Mouse (Mus musculus) kidney, postnatal 10 days (tissue): ENCODE results near the gene Olfr600.
"Not testable (repeated sequence)": the region's sequence is repeated elsewhere in the genome, so short reads cannot be mapped to it uniquely, and the experiment has no call there.

ENCODE experiments used
- DNase-seq: peaks from one replicate; pipeline ENCODE4 v3.0.0; 2021; ENCODE audit warnings: mixed read lengths

The Olfr600 gene

GRCm38 (mm10) chr7:103349569-103349968, at the start of gene Olfr600:
Olfr600 (minus strand) TSS chr7:103349669.
- DNase-seq, result no peak

DNA sequence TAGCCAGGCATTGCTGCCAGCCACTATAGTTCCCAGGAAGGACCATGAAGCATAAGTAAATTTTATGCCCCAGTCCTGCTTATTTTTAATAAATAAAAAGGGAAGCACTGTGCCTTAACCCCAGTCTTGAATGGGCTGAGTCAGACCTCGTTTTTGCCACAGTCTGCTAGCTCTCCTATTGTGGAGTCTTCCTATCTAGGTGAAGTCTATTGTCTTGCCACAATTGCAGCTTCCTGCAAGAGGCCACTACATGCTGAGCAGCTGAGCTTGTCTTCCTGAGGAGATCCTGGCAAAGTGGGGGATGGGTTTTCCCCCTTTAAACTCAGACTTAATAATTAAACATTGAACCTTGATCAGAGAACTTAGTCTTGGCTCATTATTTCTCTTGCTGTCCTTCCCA, 49.5 kb upstream of the Olfr600 start:
- no peak for DNase-seq

DNA sequence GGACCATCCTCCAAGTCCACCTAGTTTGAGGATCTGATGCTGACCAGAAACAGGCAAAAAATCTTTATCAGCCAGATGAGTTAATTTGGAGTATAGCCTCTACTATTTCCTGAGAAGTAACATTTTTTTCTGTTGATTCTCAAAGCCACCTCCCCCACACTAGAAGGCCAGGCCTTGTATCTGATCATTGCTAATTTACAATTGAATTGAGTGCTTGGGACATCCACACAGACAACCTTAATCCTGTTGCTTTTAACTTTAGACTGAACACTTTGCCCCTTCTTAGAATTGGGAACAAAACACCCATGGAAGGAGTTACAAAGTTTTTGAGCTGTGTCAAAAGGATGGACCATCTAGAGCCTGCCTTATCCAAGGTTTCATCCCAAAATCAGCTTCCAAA, 48.3 kb upstream of the Olfr600 start:
- DNase-seq, result no peak

DNA sequence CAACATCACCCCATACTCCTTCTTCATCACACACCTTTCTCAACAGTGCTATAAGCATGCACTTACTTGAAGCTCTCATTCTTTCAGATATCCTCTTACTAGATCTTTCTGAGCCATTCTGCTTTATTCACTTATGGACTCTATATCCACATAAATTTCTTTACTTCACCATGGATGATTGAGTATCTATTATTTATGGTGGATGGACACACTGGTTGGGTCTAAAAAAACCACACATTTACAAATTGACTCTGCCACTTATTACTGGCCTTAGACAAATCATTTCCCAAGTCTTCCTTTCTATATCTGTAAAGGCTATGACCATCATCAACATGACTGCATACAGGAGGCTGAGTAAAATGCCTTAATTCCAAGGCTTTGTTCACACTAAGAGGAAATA, 36.6 kb upstream of the Olfr600 start, which contains the start of gene Olfr603:
Gene Olfr603, minus strand, starts transcription at position 101 of the 400 bp plus-strand sequence.
- no peak for DNase-seq

- no peak for DNase-seq
These were observed 13.1 kb upstream of the Olfr600 start, which contains the start of gene Olfr601 for GRCm38 (mm10) chr7:103362555-103362954. Olfr601 (minus strand) TSS chr7:103362655.

- no peak for DNase-seq
These were observed 13.9 kb downstream of the Olfr600 start, which contains the start of gene Olfr599 for GRCm38 (mm10) chr7:103335617-103336016. Olfr599 (plus strand) TSS chr7:103335917.

DNA sequence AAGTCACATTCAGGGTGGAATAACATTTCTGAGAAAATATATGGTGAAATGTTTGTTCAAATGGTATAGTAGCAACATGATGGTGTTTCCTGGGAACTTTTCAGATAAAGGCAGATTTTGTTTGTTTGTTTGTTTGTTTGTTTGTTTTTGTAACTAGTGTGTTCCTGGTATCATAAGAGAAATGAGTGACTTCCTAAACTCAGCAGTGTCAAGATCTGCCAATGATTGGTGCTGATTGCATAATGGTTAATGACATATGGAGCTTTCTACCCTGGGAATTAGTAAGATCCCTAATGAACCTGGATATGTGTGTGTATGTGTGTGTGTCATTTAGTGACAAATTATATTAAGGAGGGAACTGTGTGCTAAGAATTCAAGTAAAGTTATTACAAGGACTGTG, 26.2 kb downstream of the Olfr600 start, which contains the start of gene Olfr598:
Gene Olfr598, plus strand, starts transcription at position 301 of the 400 bp plus-strand sequence.
- DNase-seq, result no peak

GRCm38 (mm10) chr7:103316015-103316414, 33.5 kb downstream of the Olfr600 start, which contains the start of gene Olfr597:
Olfr597 (plus strand) TSS chr7:103316315.
- DNase-seq, result not testable (repeated sequence)

GRCm38 (mm10) chr7:103305348-103305747, 44.1 kb downstream of the Olfr600 start, which contains the start of gene Olfr596:
Olfr596 (plus strand) TSS chr7:103305648.
- DNase-seq, result not testable (repeated sequence)
